Mouse (Mus musculus) heart, embryonic 14.5 days (tissue): Measurements from ENCODE around the gene H6pd. TPM values are rescaled to one million over a fixed set of nuclear protein-coding genes. Genes with fewer than 3 reads are reported as not detected.

Source experiments
- ATAC-seq: fragments of 200-750 bp; cut with Nextera tagmentation; 2 replicates; pipeline ENCODE4 v1.8.0; 2017; ENCODE audit warnings: low read depth, moderate TSS enrichment; ENCODE audit not compliant: insufficient number of reproducible peaks, insufficient read depth, low FRiP score
- H3K27ac ChIP-seq, 2 experiments: fragments of 200-500 bp in 1 of 2; fragments of 300-500 bp in 1 of 2; sonication (generic) in 1 of 2; replicated peaks in 1 of 2; 2 replicates each; pipeline ENCODE4 v1.5.1; 2012 to 2014; ENCODE audit warnings: low read depth in 2 of 2, low read length in 2 of 2, control low read depth in 1 of 2, mild to moderate bottlenecking in 1 of 2, mixed read lengths in 1 of 2; ENCODE audit not compliant: control insufficient read depth in 1 of 2, insufficient read depth in 1 of 2
- H3K27me3 ChIP-seq: fragments of 300-500 bp; sonication (generic); 2 replicates; pipeline ENCODE4 v1.6.1; 2014; ENCODE audit warnings: mild to moderate bottlenecking, low read length, control low read depth; ENCODE audit not compliant: control insufficient read depth, insufficient read depth
- H3K36me3 ChIP-seq: fragments of 300-500 bp; sonication (generic); 2 replicates; pipeline ENCODE4 v1.6.1; 2014; ENCODE audit warnings: mild to moderate bottlenecking, control low read depth, low read length, mixed read lengths; ENCODE audit not compliant: control insufficient read depth, insufficient read depth
- H3K4me1 ChIP-seq, 2 experiments: fragments of 200-500 bp in 1 of 2; fragments of 300-500 bp in 1 of 2; sonication (generic) in 1 of 2; 2 replicates each; pipeline ENCODE4 v1.6.1; 2012 to 2014; ENCODE audit warnings: low read length in 2 of 2, control low read depth in 1 of 2, mixed read lengths in 1 of 2; ENCODE audit not compliant: control insufficient read depth in 2 of 2, insufficient read depth in 2 of 2
- H3K4me2 ChIP-seq: fragments of 300-500 bp; sonication (generic); 2 replicates; pipeline ENCODE4 v1.6.1; 2014; ENCODE audit warnings: mild to moderate bottlenecking, low read length
- H3K4me3 ChIP-seq, 2 experiments: fragments of 200-500 bp in 1 of 2; fragments of 300-500 bp in 1 of 2; sonication (generic) in 1 of 2; 2 replicates each; pipeline ENCODE4 v1.5.1; 2012 to 2014; ENCODE audit warnings: low read length in 2 of 2, mild to moderate bottlenecking in 2 of 2, control low read depth in 1 of 2, low read depth in 1 of 2, moderate library complexity in 1 of 2; ENCODE audit not compliant: control insufficient read depth in 1 of 2, insufficient read depth in 1 of 2
- H3K9ac ChIP-seq: fragments of 300-500 bp; sonication (generic); 2 replicates; pipeline ENCODE4 v1.6.1; 2014; ENCODE audit warnings: mild to moderate bottlenecking, low read length
- H3K9me3 ChIP-seq: fragments of 300-500 bp; sonication (generic); 2 replicates; pipeline ENCODE4 v1.6.1; 2016; ENCODE audit warnings: low read length, control low read depth; ENCODE audit not compliant: control insufficient read depth
- WGBS: fragments of 180-500 bp; shearing (Covaris S2); extraction: QIAGEN DNeasy Blood & Tissue Kit; methylation state at CpG from one replicate; pipeline ENCODE4 v1.1.7; 2014; 5-methylcytosine and 5-hydroxymethylcytosine counted together
- polyA plus RNA-seq: library from polyadenylated mRNA; unstranded; fragments of >200 nt; fragmentation: Nextera tagmentation; extraction: Ambion mirVana; gene quantifications from 2 replicates; pipeline ENCODE4 v1.2.1, GENCODE M21; 2014

The H6pd gene
- polyA plus RNA-seq, 1 experiment from 2014 or later: 8.9 TPM

DNA sequence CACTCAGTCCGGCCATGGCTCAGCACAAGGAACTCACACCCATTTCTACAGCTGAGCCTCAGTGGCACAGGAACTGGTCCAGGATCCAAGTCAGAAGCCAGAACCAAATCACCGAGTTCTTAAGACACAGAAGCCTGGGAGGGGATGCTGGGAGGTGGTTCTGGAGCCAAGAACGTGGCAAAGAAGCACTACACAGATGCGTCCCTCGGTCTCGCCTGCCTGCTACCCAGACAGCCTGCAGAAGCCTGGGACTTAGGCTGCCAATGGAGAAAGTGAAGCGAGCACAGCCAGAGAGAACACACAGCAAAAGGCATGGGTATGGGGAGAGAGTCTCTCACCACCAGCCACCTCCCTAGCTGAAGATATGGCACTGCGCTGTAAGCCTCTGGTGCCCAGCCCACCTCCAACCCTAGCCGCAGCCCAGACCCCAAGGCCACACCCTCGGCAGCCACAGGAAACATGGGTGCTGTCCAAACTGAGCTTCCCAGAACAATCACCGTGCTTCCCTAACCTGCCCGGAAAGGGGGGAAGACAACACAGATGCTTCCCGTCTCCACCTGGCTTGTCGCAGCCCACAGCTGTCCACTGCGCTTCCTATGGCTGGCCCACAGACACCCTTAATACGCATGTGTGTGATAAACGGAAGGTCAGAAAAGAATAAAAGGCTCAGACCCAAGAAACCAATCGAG, 67.6 kb downstream of the H6pd start:
- no peak for ATAC-seq
- H3K27ac ChIP-seq: no peak overlapping the region
- H3K4me3 ChIP-seq: no peak overlapping the region
- WGBS: 68% methylated on average over 18 of the region's 18 CpGs
- H3K4me2 ChIP-seq: no peak overlapping the region
- H3K9me3 ChIP-seq: no peaks in the 10 kb centered on the region
- H3K9ac ChIP-seq: no peak overlapping the region
- no peaks in the 10 kb centered on the region for H3K36me3 ChIP-seq
- peaks cover 10 to 11% of the 10 kb centered on the region in 2 experiments for H3K4me1 ChIP-seq
- no peaks in the 10 kb centered on the region for H3K27me3 ChIP-seq

DNA sequence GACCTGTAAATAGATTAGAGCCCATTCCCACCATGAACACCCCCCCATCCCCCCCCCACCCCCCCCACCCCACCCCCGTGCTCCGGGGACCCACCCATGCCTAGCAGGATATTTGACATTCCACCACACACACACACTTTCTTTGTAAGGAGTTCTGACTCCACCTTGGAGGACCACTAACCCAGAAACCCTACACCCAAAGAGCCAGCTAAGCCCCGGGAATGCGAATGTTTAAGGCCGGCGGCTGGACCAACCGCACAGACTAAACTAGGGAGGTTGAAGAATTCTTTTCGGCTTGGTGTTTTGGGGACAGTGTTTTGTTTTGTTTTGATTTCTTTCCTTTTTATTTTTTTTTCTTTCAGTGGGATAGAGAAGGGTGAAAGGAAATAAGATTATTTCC, 70.1 kb downstream of the H6pd start:
- no peak overlapping the region for H3K4me2 ChIP-seq
- H3K27ac ChIP-seq: no peak overlapping the region
- 40% methylated on average over 8 of the region's 8 CpGs for WGBS
- no peak for ATAC-seq
- H3K4me1 ChIP-seq: peaks cover 9% of the 10 kb centered on the region in 2 experiments
- H3K4me3 ChIP-seq: no peak overlapping the region
- no peaks in the 10 kb centered on the region for H3K9me3 ChIP-seq
- H3K9ac ChIP-seq: no peak overlapping the region
- H3K27me3 ChIP-seq: no peaks in the 10 kb centered on the region
- no peaks in the 10 kb centered on the region for H3K36me3 ChIP-seq

DNA sequence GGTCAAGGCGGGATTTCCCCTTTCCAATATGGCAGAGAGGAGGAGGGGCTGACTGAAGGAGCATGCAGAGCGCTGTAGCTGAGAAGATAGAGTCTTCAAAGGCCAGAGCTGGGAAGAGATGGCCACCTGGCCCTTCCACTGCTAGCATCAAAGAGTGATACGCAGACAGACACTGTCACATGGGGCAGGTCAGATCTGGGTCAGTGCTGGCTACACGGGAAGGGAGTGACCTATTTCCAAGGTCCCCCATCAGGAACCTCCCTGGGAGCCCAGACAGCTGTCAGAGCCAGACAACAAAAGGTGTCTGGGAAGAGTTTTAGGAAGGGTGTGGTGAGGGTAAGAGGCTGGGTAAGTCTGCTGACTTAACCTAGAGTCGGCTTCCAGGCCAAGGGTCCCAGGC, 71.9 kb downstream of the H6pd start:
- WGBS: 51% methylated on average over 5 of the region's 5 CpGs
- Histone ChIP-seq H3K9me3 (no peaks in the 10 kb centered on the region), H3K4me2 (no peak overlapping the region), H3K36me3 (no peaks in the 10 kb centered on the region), H3K9ac (no peak overlapping the region), H3K4me1 (peaks cover 0 to 2% of the 10 kb centered on the region in 2 experiments; a peak in 1 of 4 replicates), H3K27ac (no peak overlapping the region), H3K27me3 (no peaks in the 10 kb centered on the region), H3K4me3 (no peak overlapping the region)
- no peak for ATAC-seq

DNA sequence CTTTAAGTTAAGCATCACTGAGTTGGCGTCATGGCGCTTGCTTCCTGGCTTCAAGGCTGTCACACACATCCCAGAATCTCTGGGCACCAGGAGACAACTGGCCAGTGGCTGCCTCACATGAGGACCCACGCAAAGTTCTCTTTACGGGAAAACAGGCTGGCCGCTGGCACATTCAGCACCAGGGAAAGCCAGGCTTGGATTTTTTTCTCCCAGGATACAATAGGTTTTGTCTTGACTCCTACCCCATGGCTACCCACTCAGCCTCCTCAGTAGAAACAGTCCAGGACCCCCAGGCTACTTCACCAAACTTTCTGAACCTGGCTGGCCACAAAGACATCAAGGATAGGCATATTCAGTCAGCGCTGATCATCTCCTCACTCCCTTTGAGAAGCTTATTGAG, 73.4 kb downstream of the H6pd start:
- Histone ChIP-seq H3K4me3 (no peak overlapping the region), H3K27me3 (no peaks in the 10 kb centered on the region), H3K27ac (no peak overlapping the region), H3K4me2 (no peak overlapping the region), H3K36me3 (no peaks in the 10 kb centered on the region), H3K9me3 (no peaks in the 10 kb centered on the region), H3K4me1 (peaks cover 0 to 2% of the 10 kb centered on the region in 2 experiments; a peak in 1 of 4 replicates), H3K9ac (no peak overlapping the region)
- 77% methylated on average over 6 of the region's 6 CpGs for WGBS
- no peak for ATAC-seq

DNA sequence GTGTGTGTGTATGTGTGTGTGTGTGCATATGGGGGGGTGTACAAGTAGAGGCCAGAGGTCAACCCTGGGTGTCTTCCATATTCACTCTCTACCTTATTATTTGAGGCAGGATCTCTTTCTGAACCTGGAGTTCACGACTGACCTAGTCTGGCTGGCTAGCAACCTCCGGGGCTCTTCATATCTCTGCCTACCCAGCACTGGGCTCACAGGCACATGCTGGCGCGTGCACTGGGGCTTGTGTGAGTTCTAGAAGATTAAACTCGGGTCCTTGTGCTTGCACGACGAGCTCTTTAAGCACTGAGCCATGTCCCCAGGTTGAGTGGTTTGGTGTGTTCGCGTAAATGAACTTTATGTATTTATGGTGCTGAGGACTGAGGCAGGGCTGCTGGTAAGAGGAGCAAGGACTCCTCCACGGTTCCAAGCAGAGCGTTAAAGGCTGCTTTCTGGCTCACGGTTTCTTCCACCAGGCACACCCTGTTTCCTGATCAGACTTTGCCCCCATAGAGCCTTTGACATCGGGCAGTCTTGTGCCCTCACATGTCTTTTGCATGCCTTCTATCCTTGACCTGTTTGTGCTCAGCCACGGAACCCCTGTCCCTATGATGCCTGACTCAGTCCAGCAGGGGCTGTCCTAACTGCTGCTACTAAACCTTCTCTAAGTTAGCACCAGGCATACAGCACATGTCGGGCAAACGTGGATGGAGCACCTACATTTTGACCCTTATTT, 75.1 kb downstream of the H6pd start:
- WGBS: 81% methylated on average over 16 of the region's 16 CpGs
- ATAC-seq: no peak

DNA sequence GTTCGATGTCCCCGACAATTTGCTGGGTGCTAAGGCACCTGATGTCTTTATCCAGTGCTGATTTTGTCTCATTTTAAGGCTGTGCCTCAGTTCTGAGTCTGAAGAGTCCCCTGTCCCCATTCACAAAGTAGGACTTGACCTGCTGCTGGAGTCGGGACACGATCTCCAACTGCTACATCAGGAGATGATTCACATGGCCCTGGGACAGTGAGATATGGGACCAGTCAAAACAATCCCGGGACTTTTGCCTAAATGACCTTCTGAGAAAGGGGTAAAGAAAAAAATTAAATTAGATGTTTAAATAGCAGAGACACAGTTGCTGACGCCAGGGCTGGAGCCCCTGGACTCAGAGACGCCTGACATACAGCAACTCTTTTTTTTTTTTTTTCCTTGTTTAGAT, 75.8 kb downstream of the H6pd start:
- no peak overlapping the region for H3K4me3 ChIP-seq
- 80% methylated on average over 7 of the region's 7 CpGs for WGBS
- H3K27me3 ChIP-seq: no peaks in the 10 kb centered on the region
- H3K9me3 ChIP-seq: no peaks in the 10 kb centered on the region
- H3K27ac ChIP-seq: no peak overlapping the region
- no peaks in the 10 kb centered on the region for H3K36me3 ChIP-seq
- H3K9ac ChIP-seq: no peak overlapping the region
- peaks cover 0 to 2% of the 10 kb centered on the region in 2 experiments; a peak in 1 of 4 replicates for H3K4me1 ChIP-seq
- ATAC-seq: no peak
- H3K4me2 ChIP-seq: no peak overlapping the region

More for the DNA sequence above, 75.1 kb downstream of the H6pd start:
- Histone ChIP-seq H3K4me2 (no peak overlapping the region), H3K4me1 (peaks cover 0 to 2% of the 10 kb centered on the region in 2 experiments; a peak in 1 of 4 replicates), H3K9ac (no peak overlapping the region), H3K9me3 (no peaks in the 10 kb centered on the region), H3K36me3 (no peaks in the 10 kb centered on the region), H3K4me3 (no peak overlapping the region), H3K27ac (no peak overlapping the region), H3K27me3 (no peaks in the 10 kb centered on the region)

DNA sequence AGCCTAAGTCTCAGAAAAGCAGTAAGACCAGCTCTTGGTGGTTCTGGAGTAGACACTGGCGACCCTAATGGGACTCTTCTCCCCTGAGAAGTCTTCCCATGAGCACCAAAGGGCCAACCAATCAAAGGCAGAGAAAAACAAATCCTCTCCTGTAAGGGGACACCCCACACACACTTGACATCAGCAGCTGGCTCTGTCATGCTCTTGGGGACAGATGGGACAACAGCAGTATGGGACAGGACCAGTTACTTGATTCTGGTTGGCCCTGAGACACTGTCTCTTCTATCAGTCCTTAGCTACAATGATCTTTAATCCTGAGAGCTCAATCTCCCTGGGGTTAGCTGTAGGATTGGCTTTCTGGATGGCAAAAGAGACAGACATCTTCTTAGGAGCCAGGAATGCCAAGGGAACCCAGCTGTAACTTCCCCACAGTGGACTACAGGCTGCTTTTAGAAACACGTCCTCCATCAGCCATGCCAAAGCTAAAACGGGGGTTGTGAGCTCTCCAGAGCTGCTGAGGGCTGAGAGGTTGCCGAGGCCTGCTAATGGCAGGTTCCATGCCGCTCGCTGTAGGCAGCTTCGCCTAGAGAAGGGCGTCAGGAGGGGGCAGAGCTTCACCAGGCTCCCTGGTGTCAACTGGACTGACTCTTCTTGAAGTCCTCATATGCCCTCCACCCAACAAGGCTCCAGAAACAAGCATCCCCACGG, 76.6 kb downstream of the H6pd start:
- no peaks in the 10 kb centered on the region for H3K27me3 ChIP-seq
- H3K9me3 ChIP-seq: no peaks in the 10 kb centered on the region
- no peaks in the 10 kb centered on the region for H3K36me3 ChIP-seq
- no peak for ATAC-seq
- no peak overlapping the region for H3K27ac ChIP-seq
- H3K9ac ChIP-seq: no peak overlapping the region
- H3K4me1 ChIP-seq: peaks cover 0 to 2% of the 10 kb centered on the region in 2 experiments; a peak in 1 of 4 replicates
- H3K4me3 ChIP-seq: no peak overlapping the region
- H3K4me2 ChIP-seq: no peak overlapping the region
- WGBS: 81% methylated on average over 9 of the region's 9 CpGs
